Mouse (Mus musculus) brain, adult 10 weeks (tissue): Measurements from ENCODE around the gene Cluh. TPM values are rescaled to one million over a fixed set of nuclear protein-coding genes. Genes with fewer than 3 reads are reported as not detected.

Experiments
- polyA plus RNA-seq: library from polyadenylated mRNA; stranded (reverse); fragments of 350-450 nt; fragmentation: Illumina TruSeq; extraction: RNeasy Lipid Tissue Mini Kit (QIAGEN cat#74804); gene quantifications from one replicate; pipeline ENCODE4 v1.2.3, GENCODE M21; 2015; ENCODE audit warnings: low read depth, low replicate concordance

The Cluh gene
- 43.6 TPM for polyA plus RNA-seq

GRCm38 (mm10) chr11:74649095-74649646 lies at the start of gene Cluh:
Gene Cluh, plus strand, starts transcription at chr11:74649495.

GRCm38 (mm10) chr11:74610545-74611176 lies 38.6 kb upstream of the Cluh start, which contains the start of gene Rap1gap2:
Gene Rap1gap2, minus strand, starts transcription at chr11:74610915.

GRCm38 (mm10) chr11:74619201-74619955 lies 29.9 kb upstream of the Cluh start, which contains the start of gene Ccdc92b:
Gene Ccdc92b, plus strand, starts transcription at chr11:74619605.

Other genes with a start within 250 kb of the Cluh start
- gene Rap1gap2, start 38.6 kb upstream of the Cluh start, polyA plus RNA-seq, result 96.1 TPM
- 17.3 TPM for gene Ccdc92b, start 29.9 kb upstream of the Cluh start, polyA plus RNA-seq
- 248 TPM for gene Pafah1b1, start 75.2 kb downstream of the Cluh start, polyA plus RNA-seq
- gene Mettl16, start 121.3 kb downstream of the Cluh start, polyA plus RNA-seq, result 14.3 TPM
- 16.5 TPM for gene Mnt, start 181.4 kb downstream of the Cluh start, polyA plus RNA-seq
- 48.3 TPM for gene Sgsm2, start 247.6 kb downstream of the Cluh start, polyA plus RNA-seq
- gene Tsr1, start 248.6 kb downstream of the Cluh start, polyA plus RNA-seq, result 21.8 TPM